Mouse (Mus musculus) spleen, adult 2 months (tissue): Measurements from ENCODE around the gene Nfix.

Experiments
- CTCF ChIP-seq: fragments of 200-500 bp; IDR thresholded peaks from 2 replicates; pipeline ENCODE4 v1.5.1; 2011; ENCODE audit warnings: mild to moderate bottlenecking, inconsistent platforms; ENCODE audit not compliant: insufficient read depth, insufficient read length, insufficient replicate concordance; ENCODE audit errors: extremely low read depth
- POLR2A ChIP-seq: fragments of 200-500 bp; IDR thresholded peaks from 2 replicates; pipeline ENCODE4 v1.6.1; 2011; ENCODE audit warnings: low read depth, low read length, inconsistent platforms

GRCm38 (mm10) chr8:84759126-84759525 is 41.0 kb downstream of the Nfix start:
- TF ChIP-seq POLR2A = no peak
- TF ChIP-seq CTCF = peak; percentile 28; the same call in 1 of the 2 replicates
